Mouse (Mus musculus) embryonic stem cell, embryonic (primary cell): ENCODE results near the gene Rfx5.
"Not testable (repeated sequence)": the region's sequence is repeated elsewhere in the genome, so short reads cannot be mapped to it uniquely, and the experiment has no call there.

ENCODE experiments used
- CTCF ChIA-PET, 4 experiments: fragments of 300-600 bp in 2 of 4; fragments of 350-600 bp in 2 of 4; sonication (Branson Sonifier 250); formaldehyde crosslinking; loops; one replicate each; lab custom pipeline; 2022; ENCODE audit warnings: inconsistent platforms in 2 of 4; lab: Charles Lee
- POLR2A ChIA-PET, 4 experiments: fragments of 300-600 bp in 2 of 4; fragments of 350-600 bp in 2 of 4; sonication (Branson Sonifier 250); formaldehyde crosslinking; loops; one replicate each; lab custom pipeline; 2022; ENCODE audit warnings: antibody characterized with exemption in 4 of 4, inconsistent platforms in 1 of 4; lab: Charles Lee

The Rfx5 gene

DNA sequence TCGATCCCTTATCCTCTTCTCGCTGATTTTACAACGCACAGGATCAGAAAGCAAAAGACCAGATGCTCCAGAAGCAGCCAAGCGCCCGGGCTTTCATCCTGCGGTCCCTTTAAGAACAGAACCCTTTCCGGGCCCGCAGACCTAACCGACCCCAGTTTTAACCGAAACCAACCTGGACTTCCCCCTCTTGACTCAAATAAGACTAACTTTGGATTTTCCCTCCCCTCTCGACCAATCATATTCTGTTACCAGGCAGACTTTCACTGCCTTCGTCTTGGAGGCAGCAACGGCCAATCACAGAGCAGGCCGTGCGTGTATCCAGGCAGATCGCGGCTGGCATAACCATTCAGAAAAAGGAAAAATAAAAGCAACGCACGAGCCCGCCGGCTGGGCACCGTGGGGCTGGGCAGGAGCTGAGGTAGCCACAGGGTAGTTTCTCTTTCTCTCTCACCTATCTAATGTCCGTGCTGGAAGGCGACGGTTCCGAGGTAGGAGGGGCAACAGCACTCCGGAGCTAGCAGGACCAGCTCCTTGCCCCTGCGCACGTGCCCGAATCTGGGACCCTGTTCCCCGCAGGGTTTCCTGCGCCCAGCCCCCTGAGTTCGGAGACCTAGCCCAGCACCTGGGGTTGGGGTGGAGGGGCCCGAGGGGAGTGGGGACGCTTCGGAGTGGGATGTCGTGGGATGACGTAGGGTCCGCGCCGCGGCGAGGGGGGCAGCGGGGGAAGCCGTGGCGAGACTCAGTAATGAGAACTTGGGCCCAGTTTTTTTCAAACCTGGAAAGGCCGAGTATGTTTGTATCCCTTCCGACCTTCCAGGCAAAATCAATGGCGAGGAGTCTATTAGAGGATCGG is at the start of gene Rfx5:
Gene Rfx5 (plus strand): TSS at position 312 of the 853 bp plus-strand sequence.
- ChIA-PET CTCF (no interaction called here), POLR2A (interaction anchor here (0.5 to 7.1 kb wide), 37 partner anchors 9 to 291 kb away, joined by 3 to 76 read pairs (median 4); partner anchors contain the start of genes Zfp687 (in 3 of the 4), Pi4kb (in 2 of the 4), Pip5k1a (in 1 of the 4) and Psmd4 (in 1 of the 4))

DNA sequence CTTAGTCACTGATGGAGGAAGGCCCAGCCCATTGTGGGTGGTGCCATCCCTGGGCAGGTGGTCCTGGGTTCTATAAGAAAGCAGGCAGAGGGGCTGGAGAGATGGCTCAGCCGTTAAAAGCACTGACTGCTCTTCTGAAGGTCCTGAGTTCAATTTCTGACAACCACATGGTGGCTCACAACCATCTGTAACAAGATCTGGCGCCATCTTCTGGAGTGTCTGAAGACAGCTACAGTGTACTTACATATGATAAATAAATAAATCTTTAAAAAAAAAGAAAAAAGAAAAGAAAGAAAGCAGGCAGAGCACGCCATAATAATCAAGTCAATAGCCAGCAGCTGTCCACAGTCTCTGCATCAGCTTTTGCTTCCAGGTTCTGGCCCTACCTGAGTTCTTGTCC is 49.1 kb upstream of the Rfx5 start:
- ChIA-PET POLR2A (interaction anchor here in 2 of 4 experiments (0.6 to 1.5 kb wide), 7 partner anchors 13 to 419 kb away, joined by 3 to 8 read pairs (median 3); no protein-coding TSS in a partner anchor), CTCF (interaction anchor here in 3 of 4 experiments (0.5 to 4.5 kb wide), 8 partner anchors 16 to 538 kb away, joined by 3 to 23 read pairs (median 4); no protein-coding TSS in a partner anchor)

DNA sequence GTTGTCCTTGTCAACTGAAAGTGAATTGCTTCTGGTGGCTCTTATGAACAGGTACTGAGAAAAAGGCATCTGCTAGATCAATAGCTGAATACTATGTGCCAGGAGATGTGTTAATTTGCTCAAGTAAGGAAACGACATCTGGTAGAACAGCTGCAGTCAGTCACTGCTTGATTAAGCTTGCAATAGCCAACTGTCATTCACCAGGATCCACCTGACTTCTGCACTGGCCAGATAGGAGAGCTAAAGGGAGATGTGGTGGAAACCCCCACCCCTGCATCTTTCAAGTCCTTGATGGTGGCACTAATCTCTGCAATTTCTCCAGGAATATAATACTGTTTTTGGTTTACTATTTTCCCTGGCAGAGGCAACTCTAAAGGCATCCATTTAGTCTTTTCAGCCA is 47.4 kb upstream of the Rfx5 start:
- ChIA-PET POLR2A (interaction anchor here in 1 of 4 experiments (0.9 to 1.2 kb wide), 2 partner anchors 11 to 17 kb away, joined by 3 to 5 read pairs; no protein-coding TSS in a partner anchor), CTCF (no interaction called here)

DNA sequence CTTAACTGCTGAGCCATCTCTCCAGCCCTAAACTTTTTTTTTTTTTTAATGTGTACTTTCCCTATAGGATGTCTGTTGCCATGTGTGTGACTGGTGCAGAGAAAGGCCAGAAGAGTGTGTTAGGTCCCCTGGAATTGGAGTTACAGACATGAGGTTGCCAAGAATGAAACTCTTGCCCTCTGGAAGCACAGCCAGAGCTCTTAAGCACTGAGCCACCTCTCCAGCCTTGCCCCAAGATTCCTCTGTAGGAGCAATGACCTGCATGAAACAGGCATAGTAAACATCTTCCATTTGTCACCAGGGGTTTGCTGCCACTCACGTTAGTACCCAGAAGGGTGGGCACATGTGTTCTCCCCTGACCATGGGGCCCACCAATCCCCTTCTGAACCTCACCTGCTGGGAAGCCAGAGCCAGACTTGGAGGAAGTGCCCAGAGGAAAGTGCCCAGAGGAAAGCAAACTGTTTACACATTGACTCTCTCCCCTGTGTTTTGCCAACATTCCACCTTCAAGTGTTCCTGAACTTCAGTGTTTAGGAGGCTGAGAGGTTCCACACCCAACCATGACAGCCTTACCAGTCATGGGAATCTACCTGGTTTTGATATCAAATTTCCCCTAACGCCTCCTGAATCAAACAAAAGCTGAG is 42.7 kb upstream of the Rfx5 start:
- ChIA-PET CTCF (interaction anchor here in 3 of 4 experiments (0.7 to 1.8 kb wide), 4 partner anchors 8 to 507 kb away, joined by 3 to 7 read pairs (median 5); no protein-coding TSS in a partner anchor), POLR2A (no interaction called here)

DNA sequence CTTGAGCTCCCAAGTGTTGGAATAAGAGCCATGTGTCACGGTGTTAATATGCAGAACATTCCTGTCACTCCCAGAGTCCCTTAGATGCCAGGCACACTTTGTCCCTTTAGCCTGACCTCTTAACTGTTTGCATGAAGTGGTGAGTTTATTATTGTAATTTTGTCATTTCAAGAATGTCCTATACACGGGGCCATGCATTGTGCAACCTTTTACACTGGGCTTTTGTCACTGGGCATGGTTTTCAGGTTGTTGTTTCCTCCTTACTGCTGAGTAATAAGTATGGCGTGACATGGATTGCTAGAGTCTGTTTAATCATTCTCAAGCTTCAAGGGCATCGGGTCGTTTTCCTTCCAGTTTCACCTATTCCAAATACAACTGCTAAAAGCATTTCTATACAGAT is 40.1 kb upstream of the Rfx5 start:
- CTCF ChIA-PET = interaction anchor here in 2 of 4 experiments (1.0 to 1.9 kb wide), 2 partner anchors 11 to 25 kb away, joined by 3 to 6 read pairs; no protein-coding TSS in a partner anchor
- POLR2A ChIA-PET = interaction anchor here in 2 of 4 experiments (1.4 to 2.1 kb wide), 3 partner anchors 90 to 103 kb away, joined by 3 to 7 read pairs (median 7); partner anchors contain the start of gene Zfp687 (in 1 of the 2)

DNA sequence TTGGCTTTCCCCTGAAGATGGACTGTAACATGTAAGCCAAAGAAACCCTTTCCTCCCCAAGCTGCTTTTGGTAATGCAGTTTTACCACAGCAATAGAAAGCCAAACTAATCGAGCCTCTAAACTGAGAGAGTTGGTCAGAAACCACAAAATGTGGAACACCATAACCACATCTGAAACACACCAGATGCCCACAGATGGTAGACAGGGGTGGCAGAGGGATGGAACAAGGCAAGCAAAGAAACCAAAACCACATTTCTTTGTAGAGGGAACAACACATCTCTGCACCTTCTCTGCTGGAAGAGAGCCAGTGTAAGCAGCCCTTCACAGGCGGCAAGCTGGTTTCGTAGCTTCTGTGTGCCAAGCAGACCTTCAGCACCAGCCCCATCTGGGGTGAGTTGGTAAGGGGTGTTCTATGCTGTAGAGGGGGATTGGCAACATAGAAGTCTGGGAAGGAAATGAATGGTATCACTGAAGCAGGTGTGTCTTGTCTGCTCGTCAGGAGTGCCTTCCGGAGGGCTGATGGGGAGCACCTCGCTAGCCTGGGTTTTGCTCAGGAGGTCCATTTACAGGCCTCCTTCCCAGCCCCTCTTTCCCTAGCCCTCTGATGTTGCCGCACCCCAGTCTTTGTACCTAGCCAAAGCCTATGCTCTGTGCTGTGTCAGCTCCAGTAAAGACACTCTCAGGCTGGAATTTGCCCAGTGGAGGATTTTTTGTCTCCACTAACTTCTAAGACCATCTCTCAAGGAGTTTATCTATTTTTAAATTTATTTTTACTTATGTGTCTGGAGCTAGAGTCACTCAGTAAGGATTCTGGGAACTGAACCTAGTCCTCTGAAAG is 37.8 kb upstream of the Rfx5 start:
- POLR2A ChIA-PET = interaction anchor here in 2 of 4 experiments (1.1 to 4.1 kb wide), 4 partner anchors 32 to 113 kb away, joined by 8 to 27 read pairs (median 12); no protein-coding TSS in a partner anchor
- CTCF ChIA-PET = no interaction called here

DNA sequence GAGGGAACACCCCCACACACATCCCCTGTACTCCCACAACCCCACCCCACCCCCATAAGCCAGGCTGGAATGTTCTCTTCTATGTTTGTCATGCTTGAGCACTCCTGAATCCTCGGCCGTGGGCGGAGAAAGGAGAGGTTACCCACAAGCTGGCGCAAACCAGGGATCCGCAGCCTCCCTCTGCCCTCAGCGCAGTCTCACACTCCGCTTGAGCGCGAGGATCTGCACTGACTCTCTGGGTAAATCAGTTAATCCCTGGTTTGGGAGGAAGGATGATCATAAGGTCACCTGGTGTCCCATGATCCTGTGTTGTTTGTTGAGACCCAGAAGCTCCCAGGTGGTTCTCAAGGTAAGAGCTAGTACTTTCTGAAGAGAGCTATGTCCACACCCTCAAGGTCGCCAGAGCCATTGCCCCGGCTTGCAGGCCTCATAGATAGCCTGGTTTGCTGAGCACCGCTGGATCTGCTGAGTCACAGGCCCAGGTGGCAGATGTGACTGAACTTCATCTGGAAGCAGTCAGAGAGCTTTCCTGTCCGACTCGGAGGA is 36.0 kb upstream of the Rfx5 start:
- CTCF ChIA-PET = interaction anchor here (0.6 to 3.4 kb wide), 7 partner anchors 14 to 461 kb away, joined by 3 to 15 read pairs (median 3); no protein-coding TSS in a partner anchor
- POLR2A ChIA-PET = interaction anchor here in 3 of 4 experiments (0.5 to 4.1 kb wide), 64 partner anchors 8 to 784 kb away, joined by 3 to 43 read pairs (median 4); partner anchors contain the start of genes Pi4kb (in 3 of the 3), Selenbp1 (in 3 of the 3), Pogz (in 2 of the 3) and Cgn (in 1 of the 3)

DNA sequence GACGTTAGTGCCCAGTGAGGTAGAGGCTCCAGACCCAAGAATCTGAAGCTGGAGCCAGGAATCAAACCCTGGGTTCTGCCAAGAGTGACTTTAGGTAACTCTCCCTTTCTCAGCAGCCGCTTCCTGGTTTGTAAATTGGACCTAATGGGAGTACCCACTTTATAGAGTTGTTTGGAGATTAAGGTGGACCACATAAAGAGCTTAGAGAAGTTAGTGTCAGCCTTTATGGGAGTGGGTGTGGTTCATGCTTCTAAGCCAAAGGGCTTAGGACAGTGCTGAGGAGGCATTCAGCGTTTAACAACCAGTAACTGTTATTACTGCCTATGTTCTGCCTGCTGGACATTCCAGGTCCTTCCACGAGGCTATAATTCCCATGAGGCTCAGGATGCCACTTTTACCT is 35.0 kb upstream of the Rfx5 start:
- POLR2A ChIA-PET = interaction anchor here in 3 of 4 experiments (0.6 to 4.1 kb wide), 29 partner anchors 9 to 783 kb away, joined by 3 to 43 read pairs (median 6); partner anchors contain the start of genes Selenbp1 (in 3 of the 3), Pi4kb (in 2 of the 3), Cgn (in 1 of the 3) and Pogz (in 1 of the 3)
- CTCF ChIA-PET = interaction anchor here (0.6 to 3.4 kb wide), 4 partner anchors 16 to 300 kb away, joined by 3 to 15 read pairs (median 5); no protein-coding TSS in a partner anchor

DNA sequence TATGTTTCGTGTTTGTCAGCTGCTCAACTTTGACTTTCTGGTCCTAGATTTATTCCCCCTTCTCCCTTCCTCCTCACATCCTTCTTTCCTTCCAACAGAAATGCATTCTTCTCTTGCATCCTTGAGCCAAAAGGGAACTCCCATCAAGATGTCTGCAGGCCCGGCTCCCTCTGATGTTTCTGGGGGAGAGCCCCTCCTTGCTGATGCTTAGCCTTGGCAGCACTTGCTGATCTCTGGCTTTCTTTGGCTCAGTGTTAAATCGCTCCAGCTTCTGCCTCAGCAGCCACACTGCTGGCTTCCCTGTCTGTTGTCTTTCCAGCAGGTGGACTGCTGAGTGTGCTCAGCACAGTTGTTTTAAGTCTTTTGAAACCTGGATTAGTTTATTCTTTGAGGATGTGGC is 32.8 kb upstream of the Rfx5 start:
- ChIA-PET POLR2A (interaction anchor here in 1 of 4 experiments (1.2 to 1.8 kb wide), 2 partner anchors 95 to 121 kb away, joined by 3 to 5 read pairs; partner anchors contain the start of gene Zfp687), CTCF (no interaction called here)

DNA sequence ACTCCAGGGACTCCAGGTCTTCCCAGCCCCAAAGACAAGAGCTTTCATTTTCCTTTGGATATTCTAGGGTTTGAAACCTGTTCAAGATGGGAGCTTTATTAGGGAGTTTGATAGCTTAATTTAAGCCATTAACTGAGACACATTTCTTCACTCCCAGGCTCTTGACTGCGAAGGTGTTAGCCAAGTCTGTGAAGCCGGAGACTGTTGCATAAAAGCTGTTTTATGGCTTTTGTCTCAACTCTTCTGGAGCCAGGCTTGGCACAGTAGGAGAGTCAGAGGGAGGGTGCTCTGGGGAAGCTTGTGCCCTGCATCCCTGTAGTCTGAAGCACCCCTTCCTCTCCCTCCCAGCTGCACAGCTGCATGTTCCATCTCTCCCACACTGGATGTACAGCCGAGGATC is 31.5 kb upstream of the Rfx5 start:
- CTCF ChIA-PET = interaction anchor here in 1 of 4 experiments (0.8 kb wide), 1 partner anchor 74 kb away, joined by 4 read pairs; no protein-coding TSS in a partner anchor
- POLR2A ChIA-PET = interaction anchor here in 1 of 4 experiments (1.1 to 1.8 kb wide), 5 partner anchors 10 to 120 kb away, joined by 3 to 6 read pairs (median 3); partner anchors contain the start of genes Rfx5, Selenbp1 and Zfp687

DNA sequence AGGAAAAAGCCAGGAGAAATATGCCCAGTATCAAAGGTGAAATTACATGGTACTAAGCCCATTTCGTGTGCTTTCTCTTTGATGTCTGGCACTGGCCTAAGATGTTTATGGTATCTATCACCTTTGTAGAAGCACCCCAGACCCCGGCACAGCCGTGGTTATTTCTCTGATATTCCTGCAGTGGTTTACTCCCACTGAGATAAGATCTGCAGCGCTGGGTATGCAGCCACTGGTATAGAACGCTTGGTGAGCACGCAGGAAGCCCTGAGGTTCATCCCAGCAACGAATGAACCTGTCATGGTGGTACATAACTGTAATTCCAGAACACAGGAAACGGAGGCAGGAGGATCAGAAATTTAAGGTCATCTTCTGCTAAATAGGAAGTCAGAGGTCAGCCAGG is 29.2 kb upstream of the Rfx5 start:
- POLR2A ChIA-PET = interaction anchor here in 1 of 4 experiments (1.2 to 1.7 kb wide), 5 partner anchors 18 to 92 kb away, joined by 3 to 6 read pairs (median 3); no protein-coding TSS in a partner anchor
- CTCF ChIA-PET = no interaction called here

DNA sequence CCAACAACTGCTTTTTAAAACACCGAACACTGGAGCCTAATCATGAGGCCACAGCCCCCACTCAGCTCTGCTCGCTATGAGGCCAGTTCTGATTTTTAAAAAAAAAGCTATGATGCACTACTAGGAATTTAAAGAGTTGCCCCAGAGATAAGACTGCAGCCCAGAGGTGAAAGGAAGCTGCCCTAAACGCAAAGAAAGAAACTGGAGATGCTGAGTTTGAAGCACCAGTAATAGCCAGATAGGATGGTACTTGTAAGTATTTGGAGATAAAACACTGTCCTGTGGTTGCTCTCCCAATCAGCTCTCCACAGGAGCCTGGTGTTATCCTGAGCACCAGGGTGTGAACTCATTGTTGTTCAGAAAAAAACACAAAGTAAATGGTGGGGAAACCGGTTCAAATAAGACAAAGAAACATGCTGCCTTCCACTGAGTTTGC is 27.6 kb upstream of the Rfx5 start:
- POLR2A ChIA-PET = interaction anchor here in 1 of 4 experiments (1.2 kb wide), 1 partner anchor 8 kb away, joined by 3 read pairs; no protein-coding TSS in a partner anchor
- CTCF ChIA-PET = not testable (repeated sequence)

DNA sequence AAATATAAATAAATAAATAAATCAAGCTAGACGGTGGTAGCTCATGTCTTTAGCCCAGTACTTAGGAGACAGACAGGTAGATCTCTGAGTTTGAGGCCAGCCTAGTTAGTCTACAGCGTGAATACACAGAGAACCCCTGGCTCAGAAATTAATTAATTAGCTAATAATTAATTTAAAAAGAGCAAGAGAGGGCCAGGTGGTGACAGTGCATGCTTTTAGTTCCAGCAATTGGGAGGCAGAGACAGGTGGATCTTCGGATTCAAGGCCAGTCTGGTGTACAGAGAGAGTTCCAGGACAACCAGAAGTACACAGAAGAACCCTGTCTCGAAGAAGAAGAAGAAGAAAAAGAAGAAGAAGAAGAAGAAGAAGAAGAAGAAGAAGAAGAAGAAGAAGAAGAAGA is 24.9 kb upstream of the Rfx5 start:
- POLR2A ChIA-PET, CTCF ChIA-PET: not testable (repeated sequence)

DNA sequence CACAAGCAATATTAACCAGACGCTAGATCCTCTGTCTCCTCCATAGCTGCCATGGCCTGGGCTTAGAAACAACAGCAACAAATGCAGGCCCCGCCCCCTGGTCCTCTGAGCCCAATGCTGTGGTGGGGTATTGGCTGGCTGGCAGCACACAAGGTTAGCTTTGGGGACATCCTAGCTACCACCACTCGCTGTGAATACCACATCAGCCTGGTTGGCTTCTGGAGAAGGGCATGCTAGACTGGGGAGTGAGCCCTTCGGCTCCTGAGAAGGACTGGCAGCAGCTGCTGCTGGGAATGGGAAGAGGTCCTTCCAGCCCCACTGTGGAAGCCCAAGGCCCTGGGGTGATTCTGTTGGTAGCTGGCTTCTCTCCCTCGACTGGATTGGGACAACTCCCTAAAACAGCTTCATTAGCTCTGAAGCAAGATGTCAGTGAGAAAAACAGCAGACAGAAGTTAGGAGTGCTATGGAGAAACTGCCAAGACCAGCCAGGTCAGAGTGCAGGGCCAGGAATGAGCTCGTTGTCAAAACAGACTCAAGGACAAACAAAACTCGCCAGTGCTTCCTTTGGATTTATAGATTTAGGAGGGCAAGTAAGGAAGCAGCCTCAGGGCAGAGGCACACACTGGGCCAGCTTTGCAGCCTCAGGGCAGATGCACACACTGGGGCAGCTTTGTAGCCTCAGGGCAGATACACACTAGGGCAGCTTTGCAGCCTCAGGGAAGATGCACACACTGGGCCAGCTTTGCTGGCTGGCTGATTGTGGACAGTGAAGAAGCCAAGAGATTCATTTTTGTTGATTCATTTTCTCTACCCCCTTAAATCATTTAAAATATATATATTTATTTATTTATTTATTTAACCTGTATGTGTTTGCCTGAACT is 23.2 kb upstream of the Rfx5 start:
- ChIA-PET POLR2A (interaction anchor here in 2 of 4 experiments (0.6 to 0.9 kb wide), 5 partner anchors 12 to 240 kb away, joined by 3 to 6 read pairs (median 4); partner anchors contain the start of genes Pi4kb (in 1 of the 2) and Zfp687 (in 1 of the 2)), CTCF (interaction anchor here in 2 of 4 experiments (0.6 to 2.2 kb wide), 3 partner anchors 28 to 78 kb away, joined by 3 to 5 read pairs (median 4); no protein-coding TSS in a partner anchor)

DNA sequence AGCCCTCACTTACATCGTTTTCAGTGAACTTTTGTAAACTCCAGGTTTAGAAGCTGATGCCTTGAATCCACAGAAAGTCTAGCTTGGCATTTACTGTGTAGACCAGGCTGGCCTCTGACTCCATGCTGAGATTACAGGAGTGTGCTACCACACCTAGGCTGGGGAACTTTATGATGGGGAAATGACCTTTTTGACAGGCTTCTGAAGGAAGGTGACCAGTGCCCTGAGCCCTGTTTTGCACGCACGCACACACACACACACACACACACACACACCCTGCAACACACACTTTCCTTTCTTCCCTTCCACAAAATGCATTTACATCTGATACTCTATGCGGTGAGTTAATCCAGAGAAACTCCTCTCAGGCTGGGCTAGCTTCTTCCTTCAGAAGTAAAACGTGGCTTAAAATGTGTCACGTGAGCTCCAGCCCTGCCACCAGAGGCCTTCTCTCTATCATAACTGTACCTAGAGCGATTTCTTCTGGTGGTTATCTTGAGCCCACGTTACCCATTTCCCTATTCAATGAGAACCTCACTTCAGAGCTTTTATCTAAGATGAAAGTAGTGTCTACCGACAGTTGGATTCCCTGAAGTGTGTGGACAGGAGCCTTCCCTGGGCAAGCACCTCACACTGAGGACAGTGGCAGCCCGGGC is 22.3 kb upstream of the Rfx5 start:
- POLR2A ChIA-PET = not testable (repeated sequence)
- CTCF ChIA-PET = interaction anchor here in 2 of 4 experiments (0.7 to 2.2 kb wide), 2 partner anchors 29 to 67 kb away, joined by 4 to 5 read pairs; no protein-coding TSS in a partner anchor
